Mouse (Mus musculus): Measurements from ENCODE around the gene Arhgef10l. TPM values are rescaled to one million over a fixed set of nuclear protein-coding genes. Genes with fewer than 3 reads are reported as not detected.

Gene Arhgef10l
- polyA plus RNA-seq, 1 experiment: 14.2 TPM

- WGBS: 2% methylated on average over 50 of the region's 50 CpGs
- H3K27ac ChIP-seq (ENCODE audit: insufficient read depth, low read depth, low read length): peak overlapping the region; percentile 49
Measured at GRCm38 (mm10) chr4:140648443-140649206, 17.2 kb downstream of the Arhgef10l start.

GRCm38 (mm10) chr4:140647711-140648421 lies 17.9 kb downstream of the Arhgef10l start:
- peaks cover 8% of the 10 kb centered on the region for H3K4me1 ChIP-seq (ENCODE audit: control insufficient read depth, insufficient read depth, insufficient read length, low read length)
- peak overlapping the region; percentile 69 for H3K4me3 ChIP-seq (ENCODE audit: low read depth, low read length)
- WGBS: 16% methylated on average over 12 of the region's 12 CpGs
- peak overlapping the region; percentile 49; the same call in 1 of the 2 replicates for H3K27ac ChIP-seq (ENCODE audit: insufficient read depth, low read depth, low read length)
- peaks cover 23% of the 10 kb centered on the region for H3K27me3 ChIP-seq (ENCODE audit: control insufficient read depth, insufficient read depth, low read length)
- no peak for TF ChIP-seq POLR2A (IDR thresholded peaks at IDR 0.05; ENCODE audit: low read depth, low read length)
- TF ChIP-seq CTCF (IDR thresholded peaks at IDR 0.05; ENCODE audit: extremely low read depth, insufficient read length, insufficient replicate concordance, low read depth, low read length): no peak
- no peaks in the 10 kb centered on the region for H3K36me3 ChIP-seq (ENCODE audit: control insufficient read depth, insufficient read depth, low read length)

More at GRCm38 (mm10) chr4:140648443-140649206, 17.2 kb downstream of the Arhgef10l start:
- TF ChIP-seq POLR2A (IDR thresholded peaks at IDR 0.05; ENCODE audit: low read depth, low read length): no peak
- no peak for TF ChIP-seq CTCF (IDR thresholded peaks at IDR 0.05; ENCODE audit: extremely low read depth, insufficient read length, insufficient replicate concordance, low read depth, low read length)
- Histone ChIP-seq H3K36me3 (ENCODE audit: control insufficient read depth, insufficient read depth, low read length) (no peaks in the 10 kb centered on the region), H3K27me3 (ENCODE audit: control insufficient read depth, insufficient read depth, low read length) (peaks cover 29% of the 10 kb centered on the region), H3K4me1 (ENCODE audit: control insufficient read depth, insufficient read depth, insufficient read length, low read length) (peaks cover 8% of the 10 kb centered on the region), H3K4me3 (ENCODE audit: low read depth, low read length) (peak overlapping the region; percentile 69)

GRCm38 (mm10) chr4:140645638-140646037 lies 20.2 kb downstream of the Arhgef10l start:
- Histone ChIP-seq H3K36me3 (ENCODE audit: control insufficient read depth, insufficient read depth, low read length) (no peaks in the 10 kb centered on the region), H3K27me3 (ENCODE audit: control insufficient read depth, insufficient read depth, low read length) (peaks cover 18% of the 10 kb centered on the region; the same call in 1 of the 2 replicates), H3K4me1 (ENCODE audit: control insufficient read depth, insufficient read depth, insufficient read length, low read length) (peaks cover 10% of the 10 kb centered on the region), H3K27ac (ENCODE audit: insufficient read depth, low read depth, low read length) (no peak overlapping the region), H3K4me3 (ENCODE audit: low read depth, low read length) (no peak overlapping the region)
- 71% methylated on average over 3 of the region's 3 CpGs for WGBS
- no peak for TF ChIP-seq POLR2A (IDR thresholded peaks at IDR 0.05; ENCODE audit: low read depth, low read length)
- no peak for TF ChIP-seq CTCF (IDR thresholded peaks at IDR 0.05; ENCODE audit: extremely low read depth, insufficient read length, insufficient replicate concordance, low read depth, low read length)

- Histone ChIP-seq H3K36me3 (ENCODE audit: control insufficient read depth, insufficient read depth, low read length) (no peaks in the 10 kb centered on the region), H3K4me1 (ENCODE audit: control insufficient read depth, insufficient read depth, insufficient read length, low read length) (peaks cover 11% of the 10 kb centered on the region), H3K27me3 (ENCODE audit: control insufficient read depth, insufficient read depth, low read length) (peaks cover 18% of the 10 kb centered on the region; the same call in 1 of the 2 replicates), H3K4me3 (ENCODE audit: low read depth, low read length) (no peak overlapping the region), H3K27ac (ENCODE audit: insufficient read depth, low read depth, low read length) (no peak overlapping the region)
- TF ChIP-seq POLR2A (IDR thresholded peaks at IDR 0.05; ENCODE audit: low read depth, low read length) (no peak), CTCF (IDR thresholded peaks at IDR 0.05; ENCODE audit: extremely low read depth, insufficient read length, insufficient replicate concordance, low read depth, low read length) (no peak)
- WGBS: 78% methylated on average over 3 of the region's 3 CpGs
Measured at GRCm38 (mm10) chr4:140644701-140645100, 21.1 kb downstream of the Arhgef10l start.

- H3K27me3 ChIP-seq (ENCODE audit: control insufficient read depth, insufficient read depth, low read length): peaks cover 18% of the 10 kb centered on the region; the same call in 1 of the 2 replicates
- no peaks in the 10 kb centered on the region for H3K36me3 ChIP-seq (ENCODE audit: control insufficient read depth, insufficient read depth, low read length)
- WGBS: 75% methylated on average over 6 of the region's 6 CpGs
- no peak overlapping the region for H3K27ac ChIP-seq (ENCODE audit: insufficient read depth, low read depth, low read length)
- TF ChIP-seq POLR2A (IDR thresholded peaks at IDR 0.05; ENCODE audit: low read depth, low read length): no peak
- TF ChIP-seq CTCF (IDR thresholded peaks at IDR 0.05; ENCODE audit: extremely low read depth, insufficient read length, insufficient replicate concordance, low read depth, low read length): no peak
- H3K4me3 ChIP-seq (ENCODE audit: low read depth, low read length): no peak overlapping the region
- H3K4me1 ChIP-seq (ENCODE audit: control insufficient read depth, insufficient read depth, insufficient read length, low read length): peaks cover 11% of the 10 kb centered on the region
Measured at GRCm38 (mm10) chr4:140644276-140644675, 21.5 kb downstream of the Arhgef10l start.

- TF ChIP-seq POLR2A (IDR thresholded peaks at IDR 0.05; ENCODE audit: low read depth, low read length): no peak
- TF ChIP-seq CTCF (IDR thresholded peaks at IDR 0.05; ENCODE audit: extremely low read depth, insufficient read length, insufficient replicate concordance, low read depth, low read length): no peak
- Histone ChIP-seq H3K27ac (ENCODE audit: insufficient read depth, low read depth, low read length) (no peak overlapping the region), H3K27me3 (ENCODE audit: control insufficient read depth, insufficient read depth, low read length) (0 out of 2 replicates have a peak, but pooled peaks cover 5% of the 10 kb centered on the region), H3K36me3 (ENCODE audit: control insufficient read depth, insufficient read depth, low read length) (no peaks in the 10 kb centered on the region), H3K4me3 (ENCODE audit: low read depth, low read length) (no peak overlapping the region), H3K4me1 (ENCODE audit: control insufficient read depth, insufficient read depth, insufficient read length, low read length) (peaks cover 4% of the 10 kb centered on the region; the same call in 1 of the 2 replicates)
- 87% methylated on average over 4 of the region's 4 CpGs for WGBS
Measured at GRCm38 (mm10) chr4:140642378-140642777, 23.4 kb downstream of the Arhgef10l start.
